Mouse (Mus musculus) hindbrain, embryonic 15.5 days (tissue): ENCODE data around the gene Slc34a2. TPM values are rescaled to one million over a fixed set of nuclear protein-coding genes. Genes with fewer than 3 reads are reported as not detected.

ENCODE experiments used
- ATAC-seq: fragments of 200-750 bp; cut with Nextera tagmentation; 2 replicates; pipeline ENCODE4 v1.8.0; 2017; ENCODE audit warnings: low read depth, moderate number of reproducible peaks, moderate TSS enrichment; ENCODE audit not compliant: low FRiP score
- H3K27ac ChIP-seq: fragments of 300-500 bp; sonication (generic); replicated peaks from 2 replicates; pipeline ENCODE4 v1.5.1; 2015; ENCODE audit warnings: mild to moderate bottlenecking, inconsistent platforms
- H3K27me3 ChIP-seq: fragments of 300-500 bp; sonication (generic); 2 replicates; pipeline ENCODE4 v1.6.1; 2015; ENCODE audit warnings: control low read depth, inconsistent platforms
- H3K36me3 ChIP-seq: fragments of 300-500 bp; sonication (generic); 2 replicates; pipeline ENCODE4 v1.6.1; 2015; ENCODE audit warnings: control low read depth, inconsistent platforms
- H3K4me1 ChIP-seq: fragments of 300-500 bp; sonication (generic); replicated peaks from 2 replicates; pipeline ENCODE4 v1.6.1; 2015; ENCODE audit warnings: control low read depth, inconsistent platforms
- H3K4me2 ChIP-seq: fragments of 300-500 bp; sonication (generic); 2 replicates; pipeline ENCODE4 v1.6.1; 2015; ENCODE audit warnings: moderate library complexity, mild to moderate bottlenecking, inconsistent platforms
- H3K4me3 ChIP-seq: fragments of 300-500 bp; sonication (generic); 2 replicates; pipeline ENCODE4 v1.5.1; 2015; ENCODE audit warnings: mild to moderate bottlenecking, inconsistent platforms
- H3K9ac ChIP-seq: fragments of 300-500 bp; sonication (generic); 2 replicates; pipeline ENCODE4 v1.6.1; 2015; ENCODE audit warnings: inconsistent platforms
- H3K9me3 ChIP-seq: fragments of 300-500 bp; sonication (generic); 2 replicates; pipeline ENCODE4 v1.6.1; 2016; ENCODE audit warnings: control low read depth, inconsistent platforms
- WGBS: fragments of 180-500 bp; shearing (Covaris S2); methylation state at CpG from one replicate; pipeline ENCODE4 v1.1.7; 2015; 5-methylcytosine and 5-hydroxymethylcytosine counted together
- polyA plus RNA-seq: library from polyadenylated mRNA; unstranded; fragments of >200 nt; fragmentation: Nextera tagmentation; extraction: Ambion mirVana; gene quantifications from 2 replicates; pipeline ENCODE4 v1.2.1, GENCODE M21; 2015

The Slc34a2 gene
- polyA plus RNA-seq, 1 experiment from 2014 or later = 0.17 TPM

- 40% methylated on average over 3 of the region's 3 CpGs for WGBS
- ATAC-seq = no peak
- H3K9me3 ChIP-seq = no peaks in the 10 kb centered on the region
- H3K4me2 ChIP-seq = no peak overlapping the region
- H3K9ac ChIP-seq = no peak overlapping the region
- H3K36me3 ChIP-seq = no peaks in the 10 kb centered on the region
- no peak overlapping the region for H3K27ac ChIP-seq
- H3K4me1 ChIP-seq = 0 out of 2 replicates have a peak, but pooled peaks cover 19% of the 10 kb centered on the region
- no peak overlapping the region for H3K4me3 ChIP-seq
- H3K27me3 ChIP-seq = no peaks in the 10 kb centered on the region
Measured at GRCm38 (mm10) chr5:53119689-53120088, 81.8 kb downstream of the Slc34a2 start.

Other genes starting within 250 kb of the Slc34a2 start
- gene Anapc4, start 204.1 kb upstream of the Slc34a2 start, polyA plus RNA-seq = 99.4 and 104 TPM in 2 replicates
- 6.3 and 6.9 TPM in 2 replicates for gene Sel1l3, start 175.8 kb downstream of the Slc34a2 start, polyA plus RNA-seq
- gene Smim20, start 229.0 kb downstream of the Slc34a2 start, polyA plus RNA-seq = 72.9 and 79.5 TPM in 2 replicates